Mouse (Mus musculus) testis, adult 2 months (tissue): ENCODE results near the gene Ubtd2.

ENCODE experiments used
- CTCF ChIP-seq: fragments of 200-500 bp; IDR thresholded peaks from 2 replicates; pipeline ENCODE4 v1.5.1; 2012; ENCODE audit warnings: low read depth, mild to moderate bottlenecking, inconsistent platforms, low read length, moderate library complexity; ENCODE audit not compliant: control insufficient read depth, insufficient read depth, insufficient replicate concordance
- POLR2A ChIP-seq: fragments of 200-500 bp; IDR thresholded peaks from 2 replicates; pipeline ENCODE4 v1.6.1; 2012; ENCODE audit warnings: low read depth, mild to moderate bottlenecking, inconsistent platforms, low read length, moderate library complexity; ENCODE audit not compliant: control insufficient read depth

- TF ChIP-seq POLR2A (no peak), CTCF (no peak)
Measured at GRCm38 (mm10) chr11:32425043-32425658, 30.0 kb upstream of the Ubtd2 start.
